Mouse (Mus musculus): ENCODE results near the gene Gm49366. TPM values are rescaled to one million over a fixed set of nuclear protein-coding genes. Genes with fewer than 3 reads are reported as not detected.
"Not testable (repeated sequence)": the region's sequence is repeated elsewhere in the genome, so short reads cannot be mapped to it uniquely, and the experiment has no call there.

Gene Gm49366
- polyA plus RNA-seq, 1 experiment from 2014 or later = not detected

DNA sequence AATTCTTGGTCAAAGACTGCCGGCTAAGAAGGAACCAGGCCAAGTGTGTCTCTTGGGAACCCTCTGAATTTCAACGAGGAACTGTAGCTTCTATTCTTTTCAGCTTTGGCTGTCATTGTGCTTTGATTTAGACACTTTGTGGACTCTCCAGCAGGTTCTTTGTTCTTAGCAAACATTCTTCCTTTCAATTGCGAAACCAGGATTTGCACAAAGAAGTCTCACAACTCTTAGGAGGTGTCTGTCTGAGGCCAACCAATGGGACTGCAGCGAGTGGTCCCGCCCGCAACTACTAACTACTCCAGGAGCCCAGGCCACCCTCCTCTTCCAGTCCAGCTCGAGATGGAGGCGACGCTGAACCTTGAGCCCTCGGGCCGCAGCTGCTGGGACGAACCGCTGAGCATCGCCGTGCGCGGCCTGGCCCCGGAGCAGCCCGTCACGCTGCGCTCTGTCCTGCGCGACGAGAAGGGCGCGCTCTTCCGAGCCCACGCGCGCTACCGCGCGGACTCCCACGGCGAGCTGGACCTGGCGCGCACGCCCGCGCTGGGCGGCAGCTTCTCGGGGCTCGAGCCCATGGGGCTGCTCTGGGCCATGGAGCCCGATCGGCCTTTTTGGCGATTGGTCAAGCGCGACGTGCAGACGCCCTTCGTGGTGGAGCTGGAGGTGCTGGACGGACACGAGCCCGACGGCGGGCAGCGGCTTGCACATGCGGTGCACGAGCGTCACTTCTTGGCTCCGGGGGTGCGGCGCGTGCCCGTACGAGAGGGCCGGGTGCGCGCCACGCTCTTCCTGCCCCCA, 29.4 kb upstream of the Gm49366 start, which contains the start of gene Acot1:
Acot1 (plus strand) TSS at position 320 of the 795 bp plus-strand sequence.
- ATAC-seq = peak; percentile 94
- H3K9ac ChIP-seq (ENCODE audit: low read length) = peak within 1 kb of the TSS; percentile 63
- WGBS = 3% methylated on average over 48 of the region's 70 CpGs

GRCm38 (mm10) chr12:84010201-84010600, 28.5 kb upstream of the Gm49366 start:
- Histone ChIP-seq H3K36me3 (ENCODE audit: control insufficient read depth, insufficient read depth, low read length) (0 out of 2 replicates have a peak, but pooled peaks cover 2% of the 10 kb centered on the region), H3K9ac (ENCODE audit: low read length) (peak overlapping the region; percentile 63), H3K27me3 (replicated peaks; ENCODE audit: control insufficient read depth, insufficient read depth, low read length) (no peaks in the 10 kb centered on the region), H3K27ac (ENCODE audit: low read depth, low read length) (no peak overlapping the region), H3K9me3 (replicated peaks; ENCODE audit: control insufficient read depth, low read length) (no peaks in the 10 kb centered on the region), H3K4me1 (ENCODE audit: control insufficient read depth, insufficient read depth, low read length) (peaks cover 17% of the 10 kb centered on the region), H3K4me2 (ENCODE audit: low read length) (peak overlapping the region; percentile 52), H3K4me3 (ENCODE audit: low read depth, low read length) (peak overlapping the region; percentile 41)
- WGBS = 79% methylated on average over 3 of the region's 3 CpGs
- ATAC-seq = no peak
- DNase-seq (ENCODE audit: low spot score) = no peak

More for the DNA sequence above, 29.4 kb upstream of the Gm49366 start, which contains the start of gene Acot1:
- not testable (repeated sequence) for H3K36me3 ChIP-seq (ENCODE audit: control insufficient read depth, insufficient read depth, low read length); H3K9me3 ChIP-seq (replicated peaks; ENCODE audit: control insufficient read depth, low read length); H3K27me3 ChIP-seq (replicated peaks; ENCODE audit: control insufficient read depth, insufficient read depth, low read length)
- peaks cover 17% of the 10 kb centered on the region for H3K4me1 ChIP-seq (ENCODE audit: control insufficient read depth, insufficient read depth, low read length)
- H3K4me2 ChIP-seq (ENCODE audit: low read length) = peak within 1 kb of the TSS; percentile 52
- peak; percentile 91 for DNase-seq (ENCODE audit: low spot score)
- peak within 1 kb of the TSS; percentile 41 for H3K4me3 ChIP-seq (ENCODE audit: low read depth, low read length)
- peak within 1 kb of the TSS; percentile 63 for H3K27ac ChIP-seq (ENCODE audit: low read depth, low read length)

GRCm38 (mm10) chr12:84011251-84012040, 27.3 kb upstream of the Gm49366 start:
- Histone ChIP-seq H3K9me3 (replicated peaks; ENCODE audit: control insufficient read depth, low read length) (no peaks in the 10 kb centered on the region), H3K27me3 (replicated peaks; ENCODE audit: control insufficient read depth, insufficient read depth, low read length) (no peaks in the 10 kb centered on the region), H3K4me3 (ENCODE audit: low read depth, low read length) (peak overlapping the region; percentile 14), H3K4me1 (ENCODE audit: control insufficient read depth, insufficient read depth, low read length) (peaks cover 17% of the 10 kb centered on the region), H3K9ac (ENCODE audit: low read length) (peak overlapping the region; percentile 49; the same call in 1 of the 2 replicates), H3K4me2 (ENCODE audit: low read length) (peak overlapping the region; percentile 52), H3K27ac (ENCODE audit: low read depth, low read length) (peak overlapping the region; percentile 58), H3K36me3 (ENCODE audit: control insufficient read depth, insufficient read depth, low read length) (0 out of 2 replicates have a peak, but pooled peaks cover 2% of the 10 kb centered on the region)
- DNase-seq (ENCODE audit: low spot score) (peak; percentile 96), ATAC-seq (peak; percentile 76)
- 13% methylated on average over 12 of the region's 12 CpGs for WGBS

- H3K27ac ChIP-seq (ENCODE audit: low read depth, low read length) = no peak overlapping the region
- WGBS = 70% methylated on average over 6 of the region's 6 CpGs
These were observed 25.6 kb upstream of the Gm49366 start for GRCm38 (mm10) chr12:84013130-84013529.

DNA sequence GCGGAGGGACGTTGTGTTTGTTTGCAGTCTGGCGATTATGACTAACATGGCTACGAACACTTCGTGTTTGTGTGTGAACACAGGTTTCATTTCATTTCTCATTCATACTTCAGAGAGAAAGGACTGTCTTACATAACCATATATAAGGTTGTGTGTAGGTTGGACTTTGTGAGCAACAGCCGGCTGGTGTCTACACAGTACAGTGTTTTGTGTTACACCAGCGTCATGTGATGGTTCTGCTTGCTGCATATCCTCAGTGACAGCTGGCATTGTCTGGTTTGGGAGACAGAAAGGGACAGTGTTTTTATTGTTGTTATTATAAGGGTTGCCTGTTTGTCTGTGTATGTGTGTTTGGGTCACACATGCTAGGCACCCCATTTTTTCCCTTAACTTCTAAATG, 25.0 kb upstream of the Gm49366 start:
- DNase-seq (ENCODE audit: low spot score) (no peak), ATAC-seq (no peak)
- no peak overlapping the region for H3K9ac ChIP-seq (ENCODE audit: low read length)
- H3K36me3 ChIP-seq (ENCODE audit: control insufficient read depth, insufficient read depth, low read length) = peaks cover 5% of the 10 kb centered on the region; the same call in 1 of the 2 replicates
- 94% methylated on average over 7 of the region's 7 CpGs for WGBS
- H3K4me2 ChIP-seq (ENCODE audit: low read length) = no peak overlapping the region
- no peak overlapping the region for H3K27ac ChIP-seq (ENCODE audit: low read depth, low read length)
- H3K27me3 ChIP-seq (replicated peaks; ENCODE audit: control insufficient read depth, insufficient read depth, low read length) = no peaks in the 10 kb centered on the region
- H3K9me3 ChIP-seq (replicated peaks; ENCODE audit: control insufficient read depth, low read length) = no peaks in the 10 kb centered on the region
- no peak overlapping the region for H3K4me3 ChIP-seq (ENCODE audit: low read depth, low read length)
- H3K4me1 ChIP-seq (ENCODE audit: control insufficient read depth, insufficient read depth, low read length) = peaks cover 13% of the 10 kb centered on the region

More at GRCm38 (mm10) chr12:84013130-84013529, 25.6 kb upstream of the Gm49366 start:
- Histone ChIP-seq H3K36me3 (ENCODE audit: control insufficient read depth, insufficient read depth, low read length) (peaks cover 5% of the 10 kb centered on the region; the same call in 1 of the 2 replicates), H3K27me3 (replicated peaks; ENCODE audit: control insufficient read depth, insufficient read depth, low read length) (no peaks in the 10 kb centered on the region), H3K4me3 (ENCODE audit: low read depth, low read length) (no peak overlapping the region), H3K4me2 (ENCODE audit: low read length) (no peak overlapping the region), H3K9me3 (replicated peaks; ENCODE audit: control insufficient read depth, low read length) (no peaks in the 10 kb centered on the region), H3K4me1 (ENCODE audit: control insufficient read depth, insufficient read depth, low read length) (peaks cover 17% of the 10 kb centered on the region), H3K9ac (ENCODE audit: low read length) (no peak overlapping the region)
- ATAC-seq (no peak), DNase-seq (ENCODE audit: low spot score) (no peak)

GRCm38 (mm10) chr12:84020528-84020927, 18.2 kb upstream of the Gm49366 start:
- H3K36me3 ChIP-seq (ENCODE audit: control insufficient read depth, insufficient read depth, low read length); H3K27me3 ChIP-seq (replicated peaks; ENCODE audit: control insufficient read depth, insufficient read depth, low read length); H3K9ac ChIP-seq (ENCODE audit: low read length); H3K4me2 ChIP-seq (ENCODE audit: low read length); ATAC-seq; H3K4me3 ChIP-seq (ENCODE audit: low read depth, low read length); H3K27ac ChIP-seq (ENCODE audit: low read depth, low read length); H3K9me3 ChIP-seq (replicated peaks; ENCODE audit: control insufficient read depth, low read length); H3K4me1 ChIP-seq (ENCODE audit: control insufficient read depth, insufficient read depth, low read length): not testable (repeated sequence)
- WGBS = 61% methylated on average over 7 of the region's 7 CpGs
- DNase-seq (ENCODE audit: low spot score) = peak; percentile 51

GRCm38 (mm10) chr12:84022266-84022665, 16.5 kb upstream of the Gm49366 start:
- not testable (repeated sequence) for H3K4me2 ChIP-seq (ENCODE audit: low read length); H3K9ac ChIP-seq (ENCODE audit: low read length); H3K4me3 ChIP-seq (ENCODE audit: low read depth, low read length); H3K36me3 ChIP-seq (ENCODE audit: control insufficient read depth, insufficient read depth, low read length); H3K9me3 ChIP-seq (replicated peaks; ENCODE audit: control insufficient read depth, low read length); H3K27ac ChIP-seq (ENCODE audit: low read depth, low read length); H3K27me3 ChIP-seq (replicated peaks; ENCODE audit: control insufficient read depth, insufficient read depth, low read length); DNase-seq (ENCODE audit: low spot score); H3K4me1 ChIP-seq (ENCODE audit: control insufficient read depth, insufficient read depth, low read length); ATAC-seq
- 93% methylated on average over 4 of the region's 4 CpGs for WGBS

GRCm38 (mm10) chr12:84023052-84023745, 15.5 kb upstream of the Gm49366 start:
- no peak overlapping the region for H3K4me3 ChIP-seq (ENCODE audit: low read depth, low read length)
- no peak for ATAC-seq
- H3K4me2 ChIP-seq (ENCODE audit: low read length) = no peak overlapping the region
- H3K4me1 ChIP-seq (ENCODE audit: control insufficient read depth, insufficient read depth, low read length) = no peaks in the 10 kb centered on the region
- H3K36me3 ChIP-seq (ENCODE audit: control insufficient read depth, insufficient read depth, low read length) = no peaks in the 10 kb centered on the region
- 79% methylated on average over 9 of the region's 9 CpGs for WGBS
- no peak for DNase-seq (ENCODE audit: low spot score)
- H3K27me3 ChIP-seq (replicated peaks; ENCODE audit: control insufficient read depth, insufficient read depth, low read length) = no peaks in the 10 kb centered on the region
- no peak overlapping the region for H3K9ac ChIP-seq (ENCODE audit: low read length)
- no peak overlapping the region for H3K27ac ChIP-seq (ENCODE audit: low read depth, low read length)
- H3K9me3 ChIP-seq (replicated peaks; ENCODE audit: control insufficient read depth, low read length) = no peaks in the 10 kb centered on the region
